Mouse (Mus musculus) cortical plate, adult 2 months (tissue): ENCODE measurements around the gene Krt4. TPM values are rescaled to one million over a fixed set of nuclear protein-coding genes. Genes with fewer than 3 reads are reported as not detected.

ENCODE experiments used
- H3K27ac ChIP-seq: fragments of 200-500 bp; 2 replicates; pipeline ENCODE4 v1.5.1; 2012; ENCODE audit warnings: low read length, control low read depth, inconsistent platforms; ENCODE audit not compliant: insufficient read depth
- H3K4me1 ChIP-seq: fragments of 200-500 bp; 2 replicates; pipeline ENCODE4 v1.6.1; 2011; ENCODE audit warnings: low read length; ENCODE audit not compliant: control insufficient read depth, insufficient read depth
- H3K4me3 ChIP-seq: fragments of 200-500 bp; 2 replicates; pipeline ENCODE4 v1.5.1; 2011; ENCODE audit warnings: mild to moderate bottlenecking, low read length, control low read depth; ENCODE audit not compliant: insufficient read depth
- CTCF ChIP-seq: fragments of 200-500 bp; IDR thresholded peaks from 2 replicates; pipeline ENCODE4 v1.5.1; 2011; ENCODE audit warnings: mild to moderate bottlenecking, control low read depth, low read length; ENCODE audit not compliant: insufficient read depth; ENCODE audit errors: extremely low read depth
- POLR2A ChIP-seq: fragments of 200-500 bp; IDR thresholded peaks from 2 replicates; pipeline ENCODE4 v1.6.1; 2011; ENCODE audit warnings: mild to moderate bottlenecking, low read length, control low read depth; ENCODE audit not compliant: insufficient read depth; ENCODE audit errors: extremely low read depth
- polyA plus RNA-seq: library from polyadenylated mRNA; depleted of rRNA; stranded (reverse); fragments of >200 nt; gene quantifications from 2 replicates; pipeline ENCODE4 v1.2.3, GENCODE M21; 2012

Gene Krt4
- polyA plus RNA-seq, 1 experiment: not detected

GRCm38 (mm10) chr15:101940274-101940829, 15.8 kb upstream of the Krt4 start, which contains the start of gene Krt79:
Gene Krt79, minus strand, starts transcription at chr15:101940324.
- TF ChIP-seq CTCF: no peak
- TF ChIP-seq POLR2A: no peak
- Histone ChIP-seq H3K27ac (no peak within 1 kb of the TSS), H3K4me3 (no peak within 1 kb of the TSS), H3K4me1 (no peaks in the 10 kb centered on the region)

GRCm38 (mm10) chr15:101938600-101939308, 14.2 kb upstream of the Krt4 start:
- Histone ChIP-seq H3K4me1 (no peaks in the 10 kb centered on the region), H3K27ac (no peak overlapping the region), H3K4me3 (no peak overlapping the region)
- TF ChIP-seq CTCF: no peak
- no peak for TF ChIP-seq POLR2A

- TF ChIP-seq CTCF (no peak), POLR2A (no peak)
- no peak overlapping the region for H3K4me3 ChIP-seq
- no peak overlapping the region for H3K27ac ChIP-seq
- H3K4me1 ChIP-seq: no peaks in the 10 kb centered on the region
These were observed 8.5 kb upstream of the Krt4 start for GRCm38 (mm10) chr15:101933024-101933423.

- Histone ChIP-seq H3K4me3 (no peak overlapping the region), H3K27ac (no peak overlapping the region), H3K4me1 (no peaks in the 10 kb centered on the region)
- TF ChIP-seq POLR2A: no peak
- no peak for TF ChIP-seq CTCF
These were observed 5.1 kb upstream of the Krt4 start for GRCm38 (mm10) chr15:101929666-101930065.

- Histone ChIP-seq H3K4me1 (no peaks in the 10 kb centered on the region), H3K27ac (no peak overlapping the region), H3K4me3 (no peak overlapping the region)
- TF ChIP-seq POLR2A (no peak), CTCF (no peak)
These were observed 4.6 kb upstream of the Krt4 start for GRCm38 (mm10) chr15:101929087-101929486.

- Histone ChIP-seq H3K4me1 (no peaks in the 10 kb centered on the region), H3K4me3 (no peak overlapping the region), H3K27ac (no peak overlapping the region)
- TF ChIP-seq POLR2A: no peak
- TF ChIP-seq CTCF: no peak
These were observed 3.0 kb upstream of the Krt4 start for GRCm38 (mm10) chr15:101927340-101928080.

- no peak overlapping the region for H3K27ac ChIP-seq
- TF ChIP-seq CTCF: no peak
- TF ChIP-seq POLR2A: no peak
- no peaks in the 10 kb centered on the region for H3K4me1 ChIP-seq
- H3K4me3 ChIP-seq: no peak overlapping the region
These were observed 506 bp upstream of the Krt4 start for GRCm38 (mm10) chr15:101925041-101925440.

GRCm38 (mm10) chr15:101922296-101922695, 2.2 kb downstream of the Krt4 start:
- no peak overlapping the region for H3K27ac ChIP-seq
- H3K4me1 ChIP-seq: no peaks in the 10 kb centered on the region
- H3K4me3 ChIP-seq: no peak overlapping the region
- no peak for TF ChIP-seq CTCF
- TF ChIP-seq POLR2A: no peak

GRCm38 (mm10) chr15:101916072-101916471, 8.5 kb downstream of the Krt4 start:
- no peak overlapping the region for H3K27ac ChIP-seq
- H3K4me3 ChIP-seq: no peak overlapping the region
- TF ChIP-seq CTCF: no peak
- no peak for TF ChIP-seq POLR2A
- H3K4me1 ChIP-seq: no peaks in the 10 kb centered on the region

- Histone ChIP-seq H3K27ac (no peak overlapping the region), H3K4me3 (no peak overlapping the region), H3K4me1 (no peaks in the 10 kb centered on the region)
- no peak for TF ChIP-seq POLR2A
- no peak for TF ChIP-seq CTCF
These were observed 19.7 kb downstream of the Krt4 start for GRCm38 (mm10) chr15:101904849-101905248.
